Mouse (Mus musculus) inflammation-experienced regulatory T-cells (primary cell): ENCODE results near the gene Bloc1s4. TPM values are rescaled to one million over a fixed set of nuclear protein-coding genes. Genes with fewer than 3 reads are reported as not detected.

Source experiments
- polyA plus RNA-seq, 2 experiments: library from polyadenylated mRNA; unstranded; fragments of 100-300 nt; shearing (Covaris generic); gene quantifications; one replicate each; pipeline ENCODE4 v1.2.1; 2017

Bloc1s4 gene
- 10 to 100 TPM; 34.4 to 45.1 TPM for polyA plus RNA-seq

DNA sequence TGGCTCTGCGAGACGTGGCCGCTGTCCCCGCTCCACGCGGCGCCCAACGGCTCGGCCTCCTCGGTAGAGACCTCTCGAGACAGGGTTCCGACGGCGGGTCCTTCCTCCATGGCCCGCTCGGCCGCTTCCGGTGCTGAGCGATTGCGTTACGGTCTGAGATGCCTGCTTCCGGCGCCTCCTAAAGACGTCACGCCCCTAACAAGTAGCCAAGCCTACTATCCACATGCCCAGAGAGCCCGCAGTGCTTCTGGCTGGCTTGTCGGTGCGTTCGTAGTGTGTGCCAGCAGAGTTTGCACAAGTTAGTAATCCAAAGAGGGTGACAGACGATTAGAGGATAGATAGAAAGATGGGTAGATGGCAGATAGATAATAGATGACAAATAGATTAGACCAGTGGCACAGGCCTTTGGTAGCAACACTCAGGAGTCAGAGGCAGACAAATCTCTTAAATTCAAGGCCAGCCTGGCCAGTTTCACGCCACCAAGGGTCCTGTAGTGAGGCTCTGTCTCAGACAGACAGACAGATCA, at the start of gene Bloc1s4:
Gene Bloc1s4, minus strand, starts transcription at position 115 of the 526 bp plus-strand sequence.

GRCm38 (mm10) chr5:36796296-36797014, 48.0 kb upstream of the Bloc1s4 start, which contains the start of gene Mrfap1:
Gene Mrfap1 (minus strand): TSS chr5:36796772.

Other genes starting within 250 kb of the Bloc1s4 start
- 10 to 100 TPM; 57.2 to 81.3 TPM for gene Tbc1d14, start 155.4 kb downstream of the Bloc1s4 start, polyA plus RNA-seq
- gene D5Ertd579e, start 52.6 kb downstream of the Bloc1s4 start, polyA plus RNA-seq, result 10 to 100 TPM; 32.0 to 39.8 TPM
- gene Mrfap1, start 48.1 kb upstream of the Bloc1s4 start, polyA plus RNA-seq, result 100 to 1,000 TPM; 225 to 242 TPM
- gene Man2b2, start 82.0 kb upstream of the Bloc1s4 start, polyA plus RNA-seq, result 10 to 100 TPM; 17.7 to 17.9 TPM
- 1 to 10 TPM in 1 of 2 experiments, not detected in 1; 1.1 TPM for gene Ppp2r2c, start 119.9 kb upstream of the Bloc1s4 start, polyA plus RNA-seq
- gene Wfs1, start 240.6 kb upstream of the Bloc1s4 start, polyA plus RNA-seq, result 1 to 10 TPM; 3.2 to 6.8 TPM